Mouse (Mus musculus) erythroid progenitor cell, adult 5-6 weeks (primary cell): ENCODE results near the gene Rxfp2. TPM values are rescaled to one million over a fixed set of nuclear protein-coding genes. Genes with fewer than 3 reads are reported as not detected.

Experiments used
- ATAC-seq: replicated peaks from 2 replicates; pipeline ENCODE4 v1.8.0; 2016; ENCODE audit warnings: moderate number of reproducible peaks, mild to moderate bottlenecking, moderate TSS enrichment, inconsistent platforms; ENCODE audit not compliant: poor library complexity, low FRiP score, severe bottlenecking
- total RNA-seq, 2 experiments: library from RNA; stranded (forward) in 1 of 2; stranded (reverse) in 1 of 2; fragments of 150-400 nt in 1 of 2; fragments of 186-747, 209-891 nt in 1 of 2; gene quantifications; 2 replicates each; pipeline versions ENCODE4 v1.2.3 to v1.2.4; 2015 to 2017; ENCODE audit warnings: low replicate concordance in 2 of 2

Gene Rxfp2
- total RNA-seq (2015; ENCODE audit: low replicate concordance) = not detected in 2 replicates
- total RNA-seq (2017; ENCODE audit: low replicate concordance) = not detected in 2 replicates

GRCm38 (mm10) chr5:150018656-150019055, at the start of gene Rxfp2:
TSS of gene Rxfp2 (plus strand) at chr5:150018675.
- no peak for ATAC-seq

GRCm38 (mm10) chr5:149970261-149970660, 48.2 kb upstream of the Rxfp2 start:
- no peak for ATAC-seq

GRCm38 (mm10) chr5:149977027-149977426, 41.4 kb upstream of the Rxfp2 start:
- ATAC-seq = no peak

GRCm38 (mm10) chr5:149983621-149984020, 34.9 kb upstream of the Rxfp2 start:
- ATAC-seq = no peak

GRCm38 (mm10) chr5:149994578-149994977, 23.9 kb upstream of the Rxfp2 start:
- no peak for ATAC-seq

GRCm38 (mm10) chr5:149996614-149997013, 21.9 kb upstream of the Rxfp2 start:
- ATAC-seq = no peak

- no peak for ATAC-seq
Measured at GRCm38 (mm10) chr5:149997321-149998034, 21.0 kb upstream of the Rxfp2 start.

- ATAC-seq = no peak
Measured at GRCm38 (mm10) chr5:149998311-149998710, 20.2 kb upstream of the Rxfp2 start.

GRCm38 (mm10) chr5:150005355-150005754, 13.1 kb upstream of the Rxfp2 start:
- ATAC-seq = no peak

GRCm38 (mm10) chr5:150016861-150017260, 1.6 kb upstream of the Rxfp2 start:
- no peak for ATAC-seq

GRCm38 (mm10) chr5:150017672-150018071, 803 bp upstream of the Rxfp2 start:
- no peak for ATAC-seq

GRCm38 (mm10) chr5:150020851-150021250, 2.4 kb downstream of the Rxfp2 start:
- no peak for ATAC-seq

GRCm38 (mm10) chr5:150021805-150022204, 3.3 kb downstream of the Rxfp2 start:
- no peak for ATAC-seq

GRCm38 (mm10) chr5:150022556-150022955, 4.1 kb downstream of the Rxfp2 start:
- ATAC-seq = no peak

GRCm38 (mm10) chr5:150023476-150023875, 5.0 kb downstream of the Rxfp2 start:
- ATAC-seq = no peak

GRCm38 (mm10) chr5:150024188-150024587, 5.7 kb downstream of the Rxfp2 start:
- no peak for ATAC-seq

GRCm38 (mm10) chr5:150024901-150025300, 6.4 kb downstream of the Rxfp2 start:
- no peak for ATAC-seq

GRCm38 (mm10) chr5:150025326-150025725, 6.9 kb downstream of the Rxfp2 start:
- no peak for ATAC-seq

GRCm38 (mm10) chr5:150026509-150027087, 8.1 kb downstream of the Rxfp2 start:
- ATAC-seq = no peak

- ATAC-seq = no peak
Measured at GRCm38 (mm10) chr5:150031201-150031600, 12.7 kb downstream of the Rxfp2 start.

GRCm38 (mm10) chr5:150031634-150032033, 13.2 kb downstream of the Rxfp2 start:
- ATAC-seq = no peak
